Mouse (Mus musculus) urinary bladder, adult 18-20 months (tissue): ENCODE measurements at regions not wholly inside any gene's neighbourhood (a gene's known extent, or its start where the extent isn't known, plus 50 kb on each side); places are given as distances from the start of the nearest gene placed in this dataset.

Experiments used
- DNase-seq, 2 experiments: peaks; one replicate each; pipeline ENCODE4 v3.0.0; 2022; ENCODE audit warnings: low spot score in 2 of 2, mixed read lengths in 2 of 2

DNA sequence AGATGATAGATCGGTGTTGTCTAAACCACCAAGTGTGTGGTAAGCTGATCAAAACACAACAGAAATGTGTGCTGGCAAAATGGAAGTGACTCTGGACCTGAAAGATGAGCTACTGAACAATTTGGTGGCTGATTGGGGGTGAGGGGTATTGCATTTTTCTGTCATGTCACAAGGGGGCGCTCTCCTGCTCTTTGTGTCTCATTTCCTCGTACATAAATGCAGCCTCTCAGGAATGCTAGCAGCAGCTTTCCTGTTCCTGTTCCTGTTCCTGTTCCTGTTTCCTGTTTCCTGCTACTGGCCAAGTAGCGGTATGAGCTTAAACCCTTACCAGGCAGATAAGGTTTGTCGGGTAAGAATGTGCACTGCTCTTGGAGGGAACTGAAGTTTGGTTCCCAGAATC, 134.7 kb upstream of the Fstl4 start:
- DNase-seq: no peak

- no peak for DNase-seq
Measured at GRCm38 (mm10) chr11:52631579-52631978, 132.9 kb upstream of the Fstl4 start.

DNA sequence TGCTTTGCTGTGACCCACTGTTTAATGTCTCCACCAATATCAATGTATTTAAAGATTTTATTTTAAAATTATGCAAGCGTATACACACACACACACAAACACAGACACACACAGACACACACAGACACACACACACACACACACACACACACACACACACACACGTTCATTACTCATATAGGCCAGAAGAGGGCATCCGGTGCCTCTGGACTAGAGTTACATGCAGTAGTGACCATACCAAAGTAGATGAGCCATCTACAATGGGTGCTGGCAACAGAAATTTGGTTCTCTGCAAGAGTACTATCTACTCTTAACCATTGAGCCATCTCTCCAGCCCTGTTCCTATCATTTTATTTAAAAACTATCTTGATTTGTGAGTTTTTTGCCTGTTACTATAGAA, 130.2 kb upstream of the Fstl4 start:
- no peak for DNase-seq

DNA sequence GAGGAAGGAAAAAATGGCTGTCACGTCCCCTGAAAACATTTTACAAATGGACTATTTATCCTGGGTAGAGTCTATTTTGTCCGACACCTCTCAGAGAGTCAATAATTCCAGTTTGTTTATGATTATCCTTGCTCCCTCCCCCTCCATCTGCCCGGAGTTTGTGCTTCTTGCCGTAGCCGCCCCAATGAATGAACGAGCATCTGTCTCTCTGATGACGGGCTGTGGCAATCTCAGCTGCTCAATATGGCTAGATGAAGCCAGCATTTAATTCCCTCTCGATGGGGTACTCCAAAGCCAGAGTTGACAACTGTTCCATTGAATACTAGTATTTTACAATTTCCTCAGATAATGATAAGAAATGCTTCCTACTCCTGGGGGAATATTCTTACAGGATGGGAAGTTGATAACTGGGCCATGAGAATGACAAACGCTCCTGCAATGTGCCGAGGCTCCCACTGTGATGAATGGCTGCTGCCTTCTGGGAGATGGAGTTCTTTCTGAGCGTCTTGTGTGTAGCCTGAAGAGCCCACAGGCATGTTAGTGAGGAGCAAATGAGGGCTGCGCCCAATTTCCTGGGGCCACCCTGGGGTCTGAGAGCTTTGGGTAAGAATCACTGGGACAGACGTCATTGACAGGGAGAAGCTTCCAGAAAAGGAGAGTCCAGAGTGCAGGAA, 128.6 kb upstream of the Fstl4 start:
- no peak for DNase-seq

DNA sequence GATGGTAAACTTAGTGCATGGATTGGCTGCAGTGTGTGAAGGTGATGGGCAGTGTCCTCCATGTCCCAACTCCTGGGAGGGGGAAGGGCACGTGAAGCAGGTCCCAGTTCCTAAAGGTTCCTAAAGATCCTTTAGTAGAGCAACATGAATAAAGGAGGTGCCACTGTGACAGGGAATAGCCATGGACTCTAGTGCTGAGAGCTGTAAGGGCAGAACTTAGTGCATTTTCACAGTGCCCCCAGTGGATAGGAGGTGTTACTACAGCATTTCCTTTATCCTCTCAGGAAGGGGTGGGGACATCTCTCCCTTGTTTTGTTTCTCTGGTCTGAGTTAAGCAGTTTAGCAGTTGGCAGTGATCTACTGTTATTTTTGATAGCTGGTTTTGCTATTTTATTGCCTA, 125.5 kb upstream of the Fstl4 start:
- no peak for DNase-seq

DNA sequence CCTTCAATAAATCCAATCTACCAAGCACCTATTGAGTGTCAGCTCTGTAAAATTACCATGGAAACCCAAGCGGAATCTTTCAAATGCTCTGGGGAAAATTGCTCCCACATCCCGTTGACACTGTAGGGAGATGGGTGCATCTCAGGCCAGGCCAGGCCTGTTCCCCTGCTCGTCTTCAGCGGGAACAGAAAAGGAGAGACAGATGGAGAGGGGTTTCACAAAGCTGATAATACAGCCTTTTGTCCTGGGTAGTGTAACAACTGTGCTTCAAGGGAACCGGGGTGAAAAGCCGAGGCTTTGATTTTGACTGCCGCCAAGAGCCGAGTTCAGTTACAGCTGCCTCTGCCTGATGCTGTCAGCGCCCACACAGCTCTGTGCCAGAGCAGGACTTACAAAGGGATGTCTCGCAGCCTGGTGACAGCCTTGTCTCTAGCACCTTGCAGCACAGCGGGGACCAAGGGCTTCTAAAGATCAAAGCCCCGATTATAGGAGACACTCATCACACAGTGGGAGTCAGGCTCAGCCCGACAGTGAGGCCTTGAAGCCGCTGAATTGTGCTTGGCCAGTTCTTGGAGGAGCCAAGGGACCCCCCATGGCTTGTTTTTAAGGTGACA, 122.6 kb upstream of the Fstl4 start:
- DNase-seq: no peak

- no peak for DNase-seq
Measured at GRCm38 (mm10) chr11:52644081-52644768, 120.2 kb upstream of the Fstl4 start.

- no peak for DNase-seq
Measured at GRCm38 (mm10) chr11:52648176-52648839, 116.1 kb upstream of the Fstl4 start.

GRCm38 (mm10) chr11:52648849-52649400, 115.5 kb upstream of the Fstl4 start:
- DNase-seq: no peak

GRCm38 (mm10) chr11:52654640-52655039, 109.8 kb upstream of the Fstl4 start:
- DNase-seq: no peak

DNA sequence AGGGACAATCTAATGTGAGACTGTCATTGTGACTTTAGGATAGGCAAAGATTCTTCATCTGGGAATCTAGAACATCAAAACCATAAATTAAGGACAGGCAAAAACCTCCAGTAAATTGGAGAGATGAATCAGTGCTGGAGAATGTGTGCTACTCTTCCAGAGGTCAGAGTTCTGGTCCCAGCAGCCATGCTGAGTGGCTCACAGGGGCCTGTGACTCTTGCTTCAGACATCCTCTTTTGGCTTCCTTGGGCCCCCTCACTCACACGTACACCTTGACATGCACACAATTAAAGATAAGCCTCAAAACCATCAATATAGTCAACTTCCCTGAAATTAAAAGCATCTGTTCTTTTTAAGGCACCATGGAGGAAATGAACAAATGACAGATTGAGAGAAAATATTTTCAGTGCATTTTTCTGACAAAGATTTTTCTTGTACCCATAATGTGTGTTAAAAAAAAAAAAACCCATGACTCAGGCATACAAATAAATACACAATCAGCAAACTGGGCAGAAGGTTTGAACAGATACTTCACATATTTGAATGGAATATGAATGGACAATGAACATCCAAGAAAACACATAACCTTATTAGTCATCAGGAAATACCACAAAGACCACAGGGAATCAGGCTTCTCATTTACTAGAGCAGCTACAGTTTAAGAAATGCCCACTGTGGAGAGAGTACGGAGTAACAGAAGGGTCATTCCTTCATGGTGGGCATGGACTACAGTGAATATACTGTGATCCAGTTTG, 108.5 kb upstream of the Fstl4 start:
- no peak for DNase-seq

DNA sequence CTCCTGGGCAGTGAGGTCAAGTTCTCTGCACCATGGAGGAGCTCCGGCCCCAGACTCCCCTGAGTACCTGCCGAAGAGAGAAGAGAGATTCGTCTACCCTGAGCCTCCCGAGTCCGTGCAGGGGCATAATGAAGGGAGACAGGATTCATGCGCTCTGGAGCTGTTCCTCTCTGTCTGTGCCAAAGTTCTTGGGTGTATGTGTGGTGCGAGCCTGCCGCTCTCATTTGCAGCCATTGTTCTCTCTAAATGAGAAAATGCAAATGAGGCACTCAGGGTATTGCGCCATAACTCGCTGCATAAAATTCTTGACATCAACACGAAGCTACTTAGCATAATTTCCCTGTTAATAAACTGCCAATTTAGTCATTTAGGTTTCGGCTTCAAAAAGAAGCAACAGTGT, 103.2 kb upstream of the Fstl4 start:
- DNase-seq: no peak

- DNase-seq: no peak
Measured at GRCm38 (mm10) chr11:52661894-52662593, 102.4 kb upstream of the Fstl4 start.

DNA sequence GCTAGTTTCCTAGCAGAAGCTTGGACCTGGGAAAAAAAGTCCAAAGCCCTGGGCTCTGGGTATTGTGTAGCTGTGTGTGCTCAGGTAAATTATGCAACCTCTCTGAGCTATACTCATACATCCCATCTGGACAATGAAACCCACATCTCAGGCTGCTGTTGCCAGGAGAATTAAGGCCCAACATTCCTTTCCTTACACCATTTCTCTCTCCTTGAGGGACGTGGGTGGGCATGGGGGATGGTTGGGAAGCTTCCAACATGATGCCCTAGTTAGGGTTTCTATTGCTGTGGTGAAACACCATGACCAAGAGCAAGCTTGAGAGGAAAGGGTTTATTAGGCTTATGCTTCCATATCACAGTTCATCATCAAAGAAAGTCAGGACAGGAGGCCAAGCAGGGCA, 99.1 kb upstream of the Fstl4 start:
- DNase-seq: no peak

DNA sequence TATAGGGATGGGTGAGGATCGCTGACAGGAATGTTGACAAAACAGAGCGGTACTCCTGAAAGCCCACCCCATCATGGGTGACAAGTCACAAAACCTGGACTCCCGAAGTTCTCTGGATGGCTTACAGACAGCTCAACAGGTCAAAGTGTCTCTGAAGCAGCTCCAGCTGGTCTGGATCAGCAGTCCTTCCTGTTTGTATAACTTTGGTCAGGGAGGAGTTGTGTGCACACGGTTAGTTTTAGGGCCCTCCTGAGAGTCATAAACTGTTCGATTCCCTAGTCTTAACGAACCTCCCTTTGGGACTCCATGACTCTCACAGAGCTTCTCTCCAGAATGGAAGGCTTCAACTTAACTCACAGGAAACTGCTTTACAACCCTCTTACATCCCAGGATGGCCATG, 89.4 kb upstream of the Fstl4 start:
- no peak for DNase-seq

GRCm38 (mm10) chr11:52678259-52678658, 86.2 kb upstream of the Fstl4 start:
- DNase-seq: no peak

DNA sequence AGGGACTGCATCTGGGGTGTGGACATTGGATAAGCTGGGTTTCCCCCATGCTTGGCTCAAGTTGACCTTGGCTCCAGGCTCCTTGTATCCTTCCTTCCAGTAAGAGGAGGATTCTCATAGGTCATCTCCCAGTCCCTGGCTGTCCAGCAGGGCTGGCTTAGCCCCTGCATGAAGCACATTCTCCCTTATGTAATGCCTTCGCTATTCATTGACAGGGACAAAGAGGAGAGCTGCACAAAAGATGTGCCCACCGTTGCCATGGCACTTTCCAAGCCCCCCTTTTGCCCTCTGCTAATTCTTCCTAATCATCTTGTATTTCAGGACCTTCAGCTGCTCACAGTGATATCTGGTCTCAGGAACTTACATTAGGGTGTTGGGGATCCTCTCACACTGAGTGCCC, 79.0 kb upstream of the Fstl4 start:
- no peak for DNase-seq

- no peak for DNase-seq
Measured at GRCm38 (mm10) chr11:52692701-52693100, 71.7 kb upstream of the Fstl4 start.

DNA sequence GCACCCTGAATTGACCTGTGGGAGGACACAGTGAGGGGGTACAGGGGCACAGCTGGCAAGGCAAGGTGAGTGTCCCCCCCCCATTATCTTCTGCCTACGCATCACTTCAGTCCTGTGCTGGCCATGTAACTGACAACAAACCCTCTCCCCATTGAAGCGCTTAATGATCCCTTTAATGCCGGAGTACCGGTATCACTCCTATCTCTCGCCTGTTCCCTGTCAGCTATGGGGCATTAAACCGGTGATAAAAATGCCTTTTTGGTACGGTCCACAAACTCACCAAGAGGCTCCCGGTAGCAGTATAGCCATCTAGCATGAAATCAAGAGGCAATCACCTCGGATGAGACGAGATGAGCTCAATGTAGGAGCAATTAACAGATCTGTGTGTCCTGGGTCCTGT, 62.8 kb upstream of the Fstl4 start:
- DNase-seq: no peak

DNA sequence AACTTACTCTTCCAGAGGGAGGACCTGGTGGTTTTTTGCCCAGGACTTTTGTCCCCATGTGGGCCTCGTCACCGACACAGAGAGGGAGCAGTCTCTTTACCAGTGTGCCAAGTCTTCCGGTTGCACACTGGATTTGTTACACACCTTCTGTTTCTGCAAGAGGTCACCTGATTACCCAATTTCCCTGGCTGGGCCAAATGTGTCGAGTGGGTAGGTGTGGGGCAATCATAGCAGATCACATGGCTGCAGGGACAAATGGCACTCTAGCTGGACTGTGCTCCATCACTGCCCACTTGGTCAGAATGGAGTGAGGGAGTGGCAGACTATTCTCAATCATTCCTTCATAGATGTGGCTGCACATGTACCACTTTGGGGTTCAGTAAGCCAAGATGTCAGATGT, 61.0 kb upstream of the Fstl4 start:
- DNase-seq: no peak
